Mouse (Mus musculus) thymus, postnatal 4 days (tissue): ENCODE measurements at regions not wholly inside any gene's neighbourhood (a gene's known extent, or its start where the extent isn't known, plus 50 kb on each side); places are given as distances from the start of the nearest gene placed in this dataset.
"Not testable (repeated sequence)": the region's sequence is repeated elsewhere in the genome, so short reads cannot be mapped to it uniquely, and the experiment has no call there.

Experiments used
- DNase-seq: peaks from one replicate; pipeline ENCODE4 v3.0.0; 2021

GRCm38 (mm10) chr6:95058017-95058416 lies 59.0 kb upstream of the Kbtbd8 start:
- DNase-seq: no peak

GRCm38 (mm10) chr6:95056222-95056621 lies 60.8 kb upstream of the Kbtbd8 start:
- no peak for DNase-seq

- DNase-seq: no peak
Measured at GRCm38 (mm10) chr6:95053717-95054382, 63.2 kb upstream of the Kbtbd8 start.

DNA sequence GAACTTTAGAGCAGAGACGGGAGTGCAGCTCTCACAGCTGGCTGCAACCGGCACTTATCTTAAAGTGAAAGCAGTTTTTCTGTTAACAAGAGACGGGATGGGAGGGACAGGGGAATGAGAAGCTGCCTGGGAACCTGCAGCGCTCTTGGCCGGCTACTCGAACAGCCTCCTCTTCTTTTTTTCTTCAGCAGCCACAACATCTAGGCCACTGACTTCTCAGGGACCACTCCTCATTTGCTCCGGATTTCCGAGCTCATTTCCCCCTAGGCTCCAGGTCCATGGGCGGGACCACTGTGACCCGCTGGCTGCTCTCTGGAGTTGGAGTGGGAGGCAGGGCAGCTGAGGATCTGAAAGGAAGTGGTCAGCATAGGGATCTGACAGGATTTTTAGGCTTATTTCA lies 75.7 kb upstream of the Kbtbd8 start:
- not testable (repeated sequence) for DNase-seq

GRCm38 (mm10) chr6:95024239-95024638 lies 92.8 kb upstream of the Kbtbd8 start:
- DNase-seq: no peak

DNA sequence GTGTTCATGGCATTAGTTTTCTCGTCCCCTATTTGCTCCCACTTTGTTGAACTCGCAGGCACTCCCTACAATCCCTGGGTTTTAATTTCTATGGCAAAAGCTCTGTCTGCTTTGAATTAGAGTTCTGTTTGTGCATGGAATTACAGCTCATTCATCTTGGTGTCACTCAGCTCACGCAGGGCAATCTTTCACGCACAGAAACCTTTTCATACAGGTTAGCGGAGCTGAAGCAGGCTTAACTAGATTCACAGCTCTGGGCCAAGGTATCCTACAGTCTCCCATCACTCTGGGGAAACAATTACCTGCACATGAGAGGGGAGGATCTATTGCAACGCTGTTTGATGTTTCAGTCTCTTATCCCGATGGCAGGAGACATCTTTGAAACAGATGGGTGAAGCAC lies 95.3 kb upstream of the Kbtbd8 start:
- DNase-seq: no peak

DNA sequence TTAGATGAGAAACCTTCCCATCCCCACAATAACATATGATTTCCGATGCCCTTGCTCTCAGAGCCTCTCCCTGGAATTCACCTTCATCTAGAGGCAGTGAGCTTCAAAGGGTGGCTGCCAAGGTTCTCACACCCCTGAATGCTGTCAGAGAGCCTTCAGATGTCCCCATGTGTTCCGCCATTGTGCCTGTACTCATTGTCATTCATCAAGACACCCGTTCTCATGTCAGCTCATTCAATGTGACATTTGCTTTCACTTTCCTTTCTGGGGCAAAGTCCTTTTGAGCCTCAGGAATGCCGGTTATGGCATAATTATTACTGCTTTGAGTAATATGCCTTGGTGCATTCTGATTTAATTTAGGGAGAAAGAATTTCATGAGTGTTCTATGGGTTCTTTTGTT lies 99.1 kb upstream of the Kbtbd8 start:
- no peak for DNase-seq

GRCm38 (mm10) chr6:95017484-95017883 lies 99.6 kb upstream of the Kbtbd8 start:
- no peak for DNase-seq

DNA sequence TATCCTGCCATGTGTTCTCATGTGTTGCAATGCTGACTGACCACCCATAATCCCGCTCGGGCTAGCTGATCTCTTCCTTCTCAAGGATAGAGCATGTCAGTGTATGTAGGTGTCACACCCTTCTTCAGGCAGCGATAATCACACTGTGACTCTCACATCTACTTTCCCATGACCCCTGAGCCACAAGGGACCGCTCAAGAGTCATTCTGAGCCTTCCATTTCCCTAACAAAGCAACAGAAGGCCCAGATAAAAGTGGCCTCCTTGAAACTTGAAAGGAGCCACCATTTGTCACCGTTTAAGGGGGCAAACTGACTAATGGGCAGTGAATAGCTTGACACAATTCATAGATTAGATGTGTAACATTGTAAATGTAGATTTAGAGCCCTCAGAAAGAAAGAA lies 103.9 kb upstream of the Kbtbd8 start:
- no peak for DNase-seq

GRCm38 (mm10) chr6:95006485-95006884 lies 110.6 kb upstream of the Kbtbd8 start:
- DNase-seq: no peak

DNA sequence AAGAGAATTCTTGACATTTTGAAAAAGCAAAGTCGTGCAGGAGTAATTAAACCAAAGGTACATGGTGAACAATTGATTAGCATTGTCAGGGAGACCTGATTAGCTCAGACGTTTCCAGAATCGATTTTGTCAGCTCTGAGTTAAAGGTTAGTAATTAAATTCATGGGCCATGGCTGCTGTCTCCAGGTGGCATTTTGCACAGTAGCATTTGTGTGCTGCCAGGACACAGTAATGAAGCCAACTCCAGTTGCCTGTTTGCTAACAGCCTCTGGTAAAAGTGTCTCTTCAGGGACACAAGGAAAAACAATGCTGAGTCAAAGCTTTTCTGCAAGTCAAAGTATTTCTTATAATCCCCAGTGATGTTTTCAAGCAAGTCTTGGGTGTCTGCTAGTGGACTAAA lies 113.3 kb upstream of the Kbtbd8 start:
- no peak for DNase-seq

DNA sequence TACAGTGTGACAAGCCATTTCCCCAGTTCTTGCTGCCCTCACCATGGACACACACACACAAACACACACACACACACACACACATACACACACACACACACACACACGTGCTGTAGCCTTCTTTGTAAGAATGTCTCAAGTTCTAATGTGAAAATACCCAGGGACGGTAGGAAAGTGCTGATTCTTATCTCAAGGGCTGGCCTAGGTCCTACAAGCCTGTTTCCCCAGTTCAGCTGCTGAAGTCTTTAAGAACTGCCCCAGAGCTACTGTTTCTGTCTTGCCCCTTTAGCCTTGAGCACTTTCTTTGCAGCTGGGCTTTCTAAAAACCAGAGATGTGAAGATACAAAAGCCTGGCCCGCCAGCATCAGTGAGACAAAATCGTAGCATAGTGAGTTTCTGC lies 117.5 kb upstream of the Kbtbd8 start:
- no peak for DNase-seq

DNA sequence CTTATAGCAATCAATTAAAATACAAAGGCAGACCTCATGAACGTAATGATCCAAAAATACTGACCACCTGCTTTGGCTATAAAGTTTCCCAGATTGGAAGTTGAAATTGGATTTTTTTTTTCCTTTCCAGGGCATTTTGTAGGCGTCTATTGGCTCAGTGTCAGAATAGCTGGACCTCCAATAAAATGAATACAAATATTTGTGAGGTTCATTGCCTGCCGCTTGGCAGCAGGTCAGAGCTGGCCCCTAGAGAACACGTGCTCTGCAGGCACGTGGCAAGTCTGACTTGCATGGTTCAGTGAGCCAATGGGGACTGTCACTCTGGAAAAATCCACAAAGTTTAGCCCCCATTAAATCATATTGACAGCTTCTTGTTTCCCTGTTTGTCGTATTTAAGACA lies 118.0 kb upstream of the Kbtbd8 start:
- DNase-seq: no peak

- DNase-seq: no peak
Measured at GRCm38 (mm10) chr6:94998371-94998770, 118.7 kb upstream of the Kbtbd8 start.

DNA sequence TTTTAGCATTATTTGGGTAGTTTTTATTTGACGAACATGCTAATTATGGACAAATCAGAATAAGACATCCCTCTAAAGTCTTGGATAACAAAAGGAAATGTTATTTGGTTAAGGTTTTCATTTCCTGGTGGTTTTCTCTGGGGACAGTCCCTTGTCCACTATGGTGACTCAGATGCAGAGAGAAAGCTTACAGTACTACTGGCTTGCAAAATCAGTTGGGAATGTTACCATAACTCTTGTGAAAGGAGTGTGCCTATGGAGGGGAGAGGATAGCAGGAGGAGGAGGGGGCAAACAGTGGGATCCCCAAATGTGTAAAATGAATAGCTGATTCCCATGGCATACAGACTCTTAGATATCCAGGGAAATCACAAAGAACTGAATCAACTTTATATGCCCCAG lies 122.7 kb upstream of the Kbtbd8 start:
- no peak for DNase-seq

- no peak for DNase-seq
Measured at GRCm38 (mm10) chr6:94987427-94987826, 129.6 kb upstream of the Kbtbd8 start.

- DNase-seq: peak; percentile 8
Measured at GRCm38 (mm10) chr6:94986346-94986745, 130.7 kb upstream of the Kbtbd8 start.

DNA sequence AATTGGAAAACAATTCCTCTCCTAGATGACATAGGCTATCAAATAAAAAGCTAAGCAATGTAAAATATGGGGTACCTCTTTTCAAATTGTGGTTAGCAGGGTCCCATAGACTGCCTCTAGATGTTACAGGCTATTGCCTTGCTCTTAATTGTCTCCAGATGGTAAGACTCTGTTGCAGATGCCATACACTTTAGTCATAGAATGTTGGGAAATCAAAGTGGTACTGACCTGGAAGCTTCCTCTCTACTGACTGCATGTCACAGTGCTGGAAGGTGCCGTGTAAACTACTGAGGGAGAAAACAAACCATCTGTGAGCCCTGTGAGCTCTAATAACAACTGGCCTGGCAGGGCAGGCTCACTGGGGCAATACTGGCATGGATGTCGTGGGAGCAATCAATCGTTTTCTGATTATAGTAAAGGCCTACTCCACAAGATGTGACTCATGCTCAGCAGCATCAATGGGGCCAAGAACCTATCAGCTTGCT lies 132.6 kb upstream of the Kbtbd8 start:
- no peak for DNase-seq

DNA sequence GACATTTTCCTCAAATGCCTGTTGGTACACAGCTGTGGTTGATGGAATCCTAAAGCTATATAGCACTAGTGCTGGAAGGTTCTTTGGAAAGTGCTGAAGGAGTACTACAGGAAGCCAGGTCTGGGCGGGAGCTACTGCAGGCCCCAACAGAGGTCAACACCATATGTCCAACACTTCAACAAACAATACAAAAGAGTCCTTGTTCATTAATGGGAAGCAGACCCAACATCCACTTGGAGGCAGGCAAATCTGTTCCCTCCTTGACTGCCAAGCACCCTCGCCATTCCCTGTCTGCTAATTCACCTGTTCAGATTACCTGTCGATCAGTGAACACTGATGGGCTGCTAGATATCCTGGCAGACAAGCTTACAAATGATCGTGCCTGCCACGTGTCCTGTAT lies 148.4 kb upstream of the Kbtbd8 start:
- no peak for DNase-seq

GRCm38 (mm10) chr6:94966962-94967361 lies 150.1 kb upstream of the Kbtbd8 start:
- no peak for DNase-seq

DNA sequence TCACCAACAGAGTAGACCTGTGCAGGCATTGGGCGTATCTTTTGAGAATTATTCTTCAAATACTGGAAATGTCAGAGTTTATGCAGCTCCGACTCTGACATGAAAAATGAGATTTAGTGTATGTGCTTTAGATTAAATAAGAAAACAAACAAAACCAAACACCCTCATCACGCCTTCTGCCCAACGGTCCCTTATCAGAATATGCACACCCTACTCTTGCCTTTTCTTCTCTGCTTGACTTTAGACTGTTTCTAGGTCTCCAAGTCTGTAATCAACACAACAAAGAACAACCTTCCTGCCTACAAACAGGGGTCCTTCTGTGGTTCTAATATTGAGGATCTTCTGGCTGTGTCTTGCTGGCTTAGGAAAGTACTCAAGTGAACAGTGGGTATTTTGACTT lies 153.8 kb upstream of the Kbtbd8 start:
- no peak for DNase-seq

GRCm38 (mm10) chr6:94962411-94963087 lies 154.5 kb upstream of the Kbtbd8 start:
- DNase-seq: no peak

GRCm38 (mm10) chr6:94961821-94962220 lies 155.2 kb upstream of the Kbtbd8 start:
- DNase-seq: no peak

DNA sequence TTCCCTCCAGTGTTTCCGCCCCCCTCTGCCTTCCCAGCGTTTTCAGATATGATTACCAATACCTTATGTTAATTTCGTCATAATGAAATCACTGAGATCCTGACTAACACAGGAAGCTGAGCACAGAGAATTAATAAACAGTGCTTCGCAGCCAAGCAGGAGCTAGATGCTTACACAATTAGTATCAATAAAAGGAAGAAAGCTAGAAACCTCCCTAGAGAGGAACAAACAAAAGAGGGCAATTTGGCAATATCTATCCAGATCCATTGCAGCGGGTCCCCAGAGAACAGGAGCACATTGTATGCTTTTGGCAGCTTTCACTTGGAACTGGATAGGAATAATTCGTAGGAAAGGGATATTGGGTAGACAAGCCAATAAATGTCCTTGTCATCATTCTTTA lies 159.1 kb upstream of the Kbtbd8 start:
- DNase-seq: no peak

DNA sequence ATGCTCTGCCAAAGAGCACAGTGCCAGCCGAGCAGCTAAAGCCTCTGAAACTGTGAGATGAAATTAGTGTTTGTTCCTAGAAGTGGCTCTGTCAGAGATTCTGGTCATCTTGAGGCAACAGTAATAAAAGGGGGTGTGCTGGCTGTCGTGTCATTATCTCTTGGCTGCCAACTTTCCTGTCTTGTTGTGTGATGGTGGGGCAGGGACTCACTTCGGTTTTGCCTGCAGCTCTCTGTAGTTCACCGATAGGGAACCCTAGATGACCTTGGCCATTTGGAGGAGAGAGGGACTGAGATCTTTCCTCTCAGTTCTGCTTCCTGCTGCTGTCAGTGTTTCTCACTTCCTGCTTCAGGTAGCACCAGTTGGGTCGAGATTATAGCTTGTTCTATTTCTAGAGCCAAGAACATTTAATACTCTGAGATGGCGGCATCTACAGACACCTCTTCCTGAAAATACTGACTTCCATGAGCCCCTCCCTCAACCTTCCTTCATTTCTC lies 159.8 kb upstream of the Kbtbd8 start:
- no peak for DNase-seq
